Mouse (Mus musculus) forebrain, embryonic 10.5 days (tissue): Measurements from ENCODE around the gene Sla2. TPM values are rescaled to one million over a fixed set of nuclear protein-coding genes. Genes with fewer than 3 reads are reported as not detected.
"Not testable (repeated sequence)": the region's sequence is repeated elsewhere in the genome, so short reads cannot be mapped to it uniquely, and the experiment has no call there.

Source experiments
- DNase-seq: peaks from one replicate; pipeline ENCODE4 v3.0.0-alpha.2; 2017; ENCODE audit warnings: low spot score; ENCODE audit errors: extremely low spot score
- H3K27ac ChIP-seq: fragments of 300-500 bp; sonication (generic); 2 replicates; pipeline ENCODE4 v1.5.1; 2016; ENCODE audit warnings: mild to moderate bottlenecking
- H3K27me3 ChIP-seq: fragments of 300-500 bp; sonication (generic); 2 replicates; pipeline ENCODE4 v1.6.1; 2016; ENCODE audit warnings: mild to moderate bottlenecking; ENCODE audit not compliant: poor library complexity, severe bottlenecking
- H3K36me3 ChIP-seq: fragments of 300-500 bp; sonication (generic); replicated peaks from 2 replicates; pipeline ENCODE4 v1.6.1; 2016; ENCODE audit warnings: mild to moderate bottlenecking, moderate library complexity
- H3K4me1 ChIP-seq: fragments of 300-500 bp; sonication (generic); 2 replicates; pipeline ENCODE4 v1.6.1; 2016
- H3K4me3 ChIP-seq: fragments of 300-500 bp; sonication (generic); 2 replicates; pipeline ENCODE4 v1.5.1; 2016; ENCODE audit warnings: mild to moderate bottlenecking, moderate library complexity
- H3K9me3 ChIP-seq: fragments of 300-500 bp; sonication (generic); 2 replicates; pipeline ENCODE4 v1.6.1; 2016; ENCODE audit warnings: mild to moderate bottlenecking, moderate library complexity
- WGBS: fragments of 180-500 bp; shearing (Covaris S2); methylation state at CpG from one replicate; pipeline ENCODE4 v1.1.7; 2016; 5-methylcytosine and 5-hydroxymethylcytosine counted together
- polyA plus RNA-seq: library from polyadenylated mRNA; unstranded; fragments of >200 nt; fragmentation: Nextera tagmentation; extraction: Ambion mirVana; gene quantifications from 2 replicates; pipeline ENCODE4 v1.2.1, GENCODE M21; 2016

Gene Sla2
- 0.60 and 0.94 TPM in 2 replicates for polyA plus RNA-seq

DNA sequence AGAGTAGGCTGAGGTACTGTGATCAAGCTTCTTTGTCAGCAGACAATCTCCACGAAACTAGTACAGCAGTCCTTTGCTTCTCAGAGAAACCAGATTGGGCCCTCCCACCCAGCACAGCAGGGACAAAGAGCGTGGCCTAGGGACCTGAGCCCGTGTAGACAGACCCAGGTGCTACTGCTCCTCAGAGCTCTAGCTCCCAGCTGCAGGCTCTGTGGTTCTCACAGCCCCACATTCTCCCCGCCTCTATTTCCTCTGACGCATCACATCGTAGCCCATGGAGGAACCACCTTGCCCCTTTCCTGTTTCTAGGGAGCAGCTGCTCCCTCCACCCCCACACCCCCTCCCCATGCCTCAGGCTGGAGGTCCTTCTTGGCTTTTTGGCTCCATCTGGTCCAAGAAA is at the start of gene Sla2:
Sla2 (minus strand) TSS at position 176 of the 400 bp plus-strand sequence.
- DNase-seq: no peak
- 68% methylated on average over 6 of the region's 6 CpGs for WGBS
- H3K36me3 ChIP-seq: no peaks in the 10 kb centered on the region

DNA sequence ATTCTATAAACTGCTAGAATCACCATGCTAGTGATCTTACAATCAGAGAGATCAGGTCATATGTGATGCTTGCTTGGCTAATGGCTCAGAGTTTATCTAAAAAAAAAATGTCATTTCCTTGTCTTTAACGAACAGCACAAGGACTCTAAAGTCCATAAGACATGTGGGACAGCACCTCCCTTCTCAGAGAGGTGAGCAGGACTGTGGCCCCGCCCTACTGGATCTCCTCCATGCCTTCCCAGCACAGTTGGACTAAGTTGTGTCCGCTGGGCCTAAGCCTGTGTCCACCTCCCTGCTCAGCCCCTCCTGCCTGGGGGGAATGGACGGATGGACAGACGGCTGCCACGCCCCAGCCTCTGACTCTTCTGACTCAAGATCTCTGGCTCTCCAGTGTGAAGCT is 48.0 kb upstream of the Sla2 start:
- Histone ChIP-seq H3K27me3 (no peaks in the 10 kb centered on the region), H3K27ac (no peak overlapping the region), H3K9me3 (no peaks in the 10 kb centered on the region), H3K36me3 (peaks cover 11% of the 10 kb centered on the region), H3K4me3 (no peak overlapping the region), H3K4me1 (no peaks in the 10 kb centered on the region)
- 85% methylated on average over 6 of the region's 6 CpGs for WGBS
- no peak for DNase-seq

More for the DNA sequence above, at the start of gene Sla2:
- Histone ChIP-seq H3K4me3 (no peak within 1 kb of the TSS), H3K4me1 (peaks cover 1% of the 10 kb centered on the region; the same call in 1 of the 2 replicates), H3K27me3 (no peaks in the 10 kb centered on the region), H3K27ac (no peak within 1 kb of the TSS), H3K9me3 (no peaks in the 10 kb centered on the region)

DNA sequence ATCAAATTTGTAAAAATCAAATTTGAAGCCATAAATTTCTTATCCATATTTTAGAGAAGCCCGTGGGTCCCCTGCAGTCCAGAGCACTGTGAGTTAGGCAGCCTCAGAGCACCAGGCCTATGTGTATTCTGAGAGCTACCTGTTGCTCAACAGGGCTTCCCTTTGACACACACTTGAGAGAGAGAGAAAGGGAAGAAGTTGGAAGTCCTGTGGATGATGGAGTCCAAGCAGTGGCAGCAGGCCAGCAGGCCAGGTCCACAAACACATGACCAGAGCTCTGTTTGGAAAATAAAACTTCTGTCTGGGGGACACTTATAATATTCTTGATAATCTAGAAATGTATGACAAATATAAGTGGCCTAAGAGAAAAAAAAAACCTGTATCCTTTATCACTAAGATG is 46.4 kb upstream of the Sla2 start:
- Histone ChIP-seq H3K27me3 (no peaks in the 10 kb centered on the region), H3K36me3 (peaks cover 14% of the 10 kb centered on the region), H3K4me3 (no peak overlapping the region), H3K9me3 (no peaks in the 10 kb centered on the region), H3K4me1 (no peaks in the 10 kb centered on the region), H3K27ac (no peak overlapping the region)
- DNase-seq: no peak
- 85% methylated on average over 1 of the region's 1 CpGs for WGBS

DNA sequence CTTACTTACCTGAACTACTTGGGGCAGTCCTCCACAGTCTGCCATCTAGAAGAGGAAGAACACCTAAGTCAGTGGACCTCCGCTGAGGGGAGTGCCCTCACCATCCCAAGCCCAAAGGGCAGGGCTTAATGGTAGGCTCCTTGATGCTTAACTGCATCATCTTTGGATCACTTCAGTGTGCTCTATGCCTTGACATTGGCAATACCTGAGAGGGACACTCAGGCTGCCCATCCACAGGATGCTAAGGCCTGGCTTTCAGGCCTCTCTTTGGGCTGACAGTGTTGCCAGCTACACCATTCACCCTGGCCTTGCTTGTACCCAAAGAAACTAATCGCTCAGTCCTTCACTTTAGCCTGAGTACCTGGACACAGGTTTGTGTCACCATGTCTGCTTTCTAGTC is 44.4 kb upstream of the Sla2 start:
- no peak overlapping the region for H3K4me3 ChIP-seq
- H3K9me3 ChIP-seq: no peaks in the 10 kb centered on the region
- no peak overlapping the region for H3K27ac ChIP-seq
- H3K36me3 ChIP-seq: peaks cover 12% of the 10 kb centered on the region; the same call in 1 of the 2 replicates
- DNase-seq: no peak
- no peaks in the 10 kb centered on the region for H3K27me3 ChIP-seq
- H3K4me1 ChIP-seq: 0 out of 2 replicates have a peak, but pooled peaks cover 1% of the 10 kb centered on the region
- WGBS: 95% methylated on average over 2 of the region's 2 CpGs

DNA sequence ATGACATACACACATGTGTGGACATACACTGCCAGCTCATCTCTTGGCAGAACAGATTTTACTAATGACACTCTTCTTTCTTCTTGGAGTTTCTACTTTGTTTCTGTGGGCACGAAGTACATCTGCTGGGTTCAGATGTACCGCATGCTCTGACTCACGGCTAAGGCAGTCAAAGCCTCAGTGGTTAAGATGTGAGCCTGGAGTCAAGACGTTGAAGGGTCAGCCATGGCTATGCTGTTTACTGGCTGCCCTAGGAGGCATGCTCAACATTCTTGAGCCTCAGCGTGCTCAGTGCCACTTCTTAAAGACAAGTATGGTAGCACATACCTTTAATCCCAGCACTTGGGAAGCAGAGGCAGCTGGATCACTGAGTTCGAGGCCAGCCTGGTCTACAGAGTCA is 43.6 kb upstream of the Sla2 start:
- H3K4me1 ChIP-seq: 0 out of 2 replicates have a peak, but pooled peaks cover 6% of the 10 kb centered on the region
- DNase-seq: no peak
- no peaks in the 10 kb centered on the region for H3K9me3 ChIP-seq
- H3K36me3 ChIP-seq: peaks cover 10% of the 10 kb centered on the region; the same call in 1 of the 2 replicates
- 92% methylated on average over 6 of the region's 6 CpGs for WGBS
- no peak overlapping the region for H3K4me3 ChIP-seq
- no peaks in the 10 kb centered on the region for H3K27me3 ChIP-seq
- no peak overlapping the region for H3K27ac ChIP-seq

DNA sequence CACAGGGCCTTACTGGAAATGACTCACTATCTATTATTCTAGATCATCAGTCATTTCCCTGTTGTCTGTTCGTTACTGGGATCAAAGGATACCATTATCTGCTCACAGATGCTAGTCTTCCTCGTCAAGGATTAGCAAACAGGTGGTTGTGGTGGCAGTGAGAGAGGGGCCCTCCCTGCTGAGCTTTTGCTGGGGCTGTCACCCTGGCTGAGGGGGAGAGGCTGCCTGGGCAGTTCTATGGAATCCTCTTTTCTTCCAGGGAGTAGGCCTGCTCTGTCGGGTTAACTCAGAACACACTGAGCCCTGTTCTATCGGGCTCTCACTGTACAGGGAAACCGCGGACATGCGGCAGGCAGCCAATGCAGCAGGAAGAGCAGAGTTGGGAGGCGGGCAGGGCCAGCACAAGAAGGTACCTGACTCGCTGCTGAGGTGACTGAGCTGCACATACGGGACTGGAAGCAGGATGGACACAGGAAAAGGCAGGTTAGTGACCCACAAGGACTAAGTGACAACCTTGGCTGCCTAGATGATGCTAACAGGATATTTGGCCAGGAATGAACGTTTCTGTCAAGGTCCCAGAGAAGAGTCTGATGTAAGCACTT is 42.6 kb upstream of the Sla2 start:
- H3K27ac ChIP-seq: no peak overlapping the region
- no peaks in the 10 kb centered on the region for H3K9me3 ChIP-seq
- H3K27me3 ChIP-seq: no peaks in the 10 kb centered on the region
- peaks cover 7% of the 10 kb centered on the region; the same call in 1 of the 2 replicates for H3K36me3 ChIP-seq
- 0 out of 2 replicates have a peak, but pooled peaks cover 6% of the 10 kb centered on the region for H3K4me1 ChIP-seq
- no peak overlapping the region for H3K4me3 ChIP-seq
- WGBS: 65% methylated on average over 11 of the region's 11 CpGs
- no peak for DNase-seq

DNA sequence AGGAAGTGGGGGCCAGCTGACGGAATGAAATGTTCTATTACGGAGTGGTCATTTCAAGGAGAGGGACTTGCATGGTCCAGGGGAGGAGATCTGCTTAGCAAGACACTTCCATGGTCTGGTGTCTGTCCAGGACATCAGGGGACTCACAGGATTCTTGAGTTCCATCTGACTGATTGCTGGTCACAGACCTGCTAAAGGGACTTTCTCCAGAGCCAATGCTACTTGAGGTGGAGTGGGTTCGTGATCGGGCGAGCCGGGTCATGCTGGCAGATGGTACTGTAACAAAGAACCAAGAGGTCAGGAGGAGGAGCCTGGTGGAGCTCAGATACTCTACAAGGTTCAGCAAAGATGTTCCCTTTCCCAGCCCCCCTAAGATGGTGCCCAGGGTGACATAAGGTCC is 41.6 kb upstream of the Sla2 start:
- Histone ChIP-seq H3K4me3 (no peak overlapping the region), H3K9me3 (no peaks in the 10 kb centered on the region), H3K27ac (no peak overlapping the region), H3K4me1 (0 out of 2 replicates have a peak, but pooled peaks cover 6% of the 10 kb centered on the region), H3K36me3 (peaks cover 7% of the 10 kb centered on the region; the same call in 1 of the 2 replicates), H3K27me3 (no peaks in the 10 kb centered on the region)
- 94% methylated on average over 6 of the region's 6 CpGs for WGBS
- DNase-seq: no peak

DNA sequence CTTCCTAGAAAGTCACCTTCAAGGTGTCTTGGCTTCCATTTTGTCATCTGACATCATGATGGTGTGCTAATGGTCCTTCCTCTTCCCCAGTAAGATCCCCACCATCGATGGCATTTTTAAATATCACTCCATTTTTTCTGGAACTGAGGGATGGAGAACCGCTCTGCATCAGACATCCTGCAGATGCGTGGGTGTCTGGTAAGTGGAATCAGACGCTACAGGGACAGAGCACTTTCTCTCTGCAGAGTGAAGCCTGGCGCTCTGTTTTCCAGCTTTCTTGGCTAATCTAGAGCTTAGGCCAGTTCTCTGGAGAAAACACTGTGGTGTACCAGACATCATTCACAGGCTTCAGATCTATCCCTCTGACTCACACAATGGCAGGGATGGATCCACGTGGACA is 40.7 kb upstream of the Sla2 start:
- Histone ChIP-seq H3K36me3 (peaks cover 7% of the 10 kb centered on the region; the same call in 1 of the 2 replicates), H3K27ac (no peak overlapping the region), H3K4me1 (0 out of 2 replicates have a peak, but pooled peaks cover 6% of the 10 kb centered on the region), H3K9me3 (no peaks in the 10 kb centered on the region), H3K27me3 (no peaks in the 10 kb centered on the region), H3K4me3 (no peak overlapping the region)
- DNase-seq: no peak
- WGBS: 92% methylated on average over 6 of the region's 6 CpGs

DNA sequence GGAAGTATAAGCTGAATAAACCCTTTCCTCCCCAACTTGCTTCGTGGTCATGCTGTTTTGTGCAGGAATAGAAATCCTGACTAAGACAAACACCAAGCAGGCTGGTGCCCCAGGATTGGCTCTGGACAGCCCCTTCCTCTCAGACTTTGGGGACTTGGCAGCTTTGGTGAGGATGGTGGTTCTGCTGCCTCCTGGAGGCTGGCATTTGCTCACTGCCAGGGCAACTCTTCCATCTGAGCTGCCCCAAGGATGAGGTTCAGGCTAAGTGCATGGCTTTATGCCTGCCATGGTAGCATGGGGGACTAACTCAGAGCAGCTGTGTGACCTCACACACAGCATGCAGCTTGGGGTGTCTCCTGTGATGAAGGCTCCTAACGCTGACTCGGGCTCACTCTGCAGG is 38.6 kb upstream of the Sla2 start:
- H3K9me3 ChIP-seq, H3K36me3 ChIP-seq, H3K27me3 ChIP-seq, H3K27ac ChIP-seq, DNase-seq, H3K4me3 ChIP-seq, H3K4me1 ChIP-seq: not testable (repeated sequence)
- 86% methylated on average over 3 of the region's 3 CpGs for WGBS

DNA sequence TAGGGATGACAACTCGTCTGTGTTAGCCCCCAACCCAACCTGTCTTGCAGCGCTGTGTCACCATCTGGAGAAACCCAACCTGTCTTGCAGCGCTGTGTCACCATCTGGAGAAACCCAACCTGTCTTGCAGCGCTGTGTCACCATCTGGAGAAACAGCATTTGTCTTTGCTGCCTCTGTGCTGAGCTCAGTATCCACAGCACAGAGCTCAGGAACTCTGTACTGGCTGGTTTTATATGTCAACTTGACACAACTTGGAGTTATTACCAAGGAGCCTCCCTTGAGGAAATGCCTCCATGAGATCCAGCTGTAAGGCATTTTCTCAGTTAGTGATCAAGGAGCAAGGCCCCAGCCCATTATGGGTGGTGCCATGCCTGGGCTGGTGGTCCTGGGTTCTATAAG is 38.1 kb upstream of the Sla2 start:
- 94% methylated on average over 4 of the region's 4 CpGs for WGBS
- H3K4me1 ChIP-seq, H3K27me3 ChIP-seq, H3K9me3 ChIP-seq, H3K4me3 ChIP-seq, DNase-seq, H3K36me3 ChIP-seq, H3K27ac ChIP-seq: not testable (repeated sequence)

DNA sequence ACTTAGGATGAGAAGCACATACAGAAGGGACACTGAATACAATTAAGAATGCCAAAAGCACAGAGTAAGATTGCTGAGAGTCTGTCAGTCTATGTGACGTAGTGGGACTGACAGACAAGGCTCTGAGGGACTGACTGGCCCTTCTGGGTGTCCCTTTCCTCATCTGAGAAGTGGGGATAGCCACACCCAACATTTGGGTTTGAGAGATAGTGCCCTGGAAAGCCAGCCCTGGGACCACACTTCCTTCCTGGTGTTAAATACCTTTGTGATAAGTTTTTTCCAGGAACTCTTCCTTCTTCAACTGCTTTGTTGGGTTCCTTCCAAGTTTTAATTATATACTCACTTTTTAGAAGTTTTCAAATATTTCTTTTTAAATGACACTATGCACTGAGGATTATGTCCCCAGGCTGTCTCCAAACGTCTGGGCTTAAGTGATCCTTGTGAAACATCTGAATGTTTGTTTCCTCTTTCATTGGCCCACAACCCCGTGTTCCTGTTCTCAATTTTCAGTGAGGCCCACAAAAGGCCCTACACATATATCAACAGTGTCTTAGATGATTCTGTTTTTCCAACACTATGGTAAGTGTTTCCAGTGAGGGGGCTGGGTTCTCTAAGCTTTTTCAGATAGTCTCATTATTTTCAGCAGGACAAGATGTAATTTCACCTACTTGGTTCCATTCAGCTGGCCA is 37.4 kb upstream of the Sla2 start:
- Histone ChIP-seq H3K27me3 (no peaks in the 10 kb centered on the region), H3K4me1 (0 out of 2 replicates have a peak, but pooled peaks cover 6% of the 10 kb centered on the region), H3K36me3 (peaks cover 4% of the 10 kb centered on the region; the same call in 1 of the 2 replicates), H3K9me3 (no peaks in the 10 kb centered on the region), H3K4me3 (no peak overlapping the region), H3K27ac (no peak overlapping the region)
- WGBS: 66% methylated on average over 3 of the region's 3 CpGs
- no peak for DNase-seq

DNA sequence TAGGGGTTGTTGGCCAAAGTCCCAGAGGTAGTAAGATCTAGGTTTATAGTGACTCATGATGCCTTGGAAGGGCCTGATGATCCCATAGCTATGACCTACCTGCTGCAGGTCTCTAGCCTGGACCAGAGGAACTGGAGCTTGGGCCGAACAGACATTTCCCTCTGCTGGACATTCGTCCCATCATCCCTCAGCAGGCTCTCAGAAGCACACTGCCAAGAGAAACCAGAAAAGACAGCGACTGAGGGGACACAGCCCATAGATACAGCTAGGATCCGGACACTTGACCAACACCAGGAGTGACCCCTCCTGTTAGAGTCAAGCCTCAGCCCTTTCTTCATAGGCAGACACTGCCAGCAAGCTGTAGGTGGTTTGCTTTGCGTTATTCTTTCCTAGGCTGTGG is 36.1 kb upstream of the Sla2 start:
- WGBS: 85% methylated on average over 5 of the region's 5 CpGs
- H3K4me3 ChIP-seq: no peak overlapping the region
- DNase-seq: no peak
- no peak overlapping the region for H3K27ac ChIP-seq
- H3K36me3 ChIP-seq: no peaks in the 10 kb centered on the region
- H3K9me3 ChIP-seq: no peaks in the 10 kb centered on the region
- H3K4me1 ChIP-seq: 0 out of 2 replicates have a peak, but pooled peaks cover 6% of the 10 kb centered on the region
- H3K27me3 ChIP-seq: no peaks in the 10 kb centered on the region

DNA sequence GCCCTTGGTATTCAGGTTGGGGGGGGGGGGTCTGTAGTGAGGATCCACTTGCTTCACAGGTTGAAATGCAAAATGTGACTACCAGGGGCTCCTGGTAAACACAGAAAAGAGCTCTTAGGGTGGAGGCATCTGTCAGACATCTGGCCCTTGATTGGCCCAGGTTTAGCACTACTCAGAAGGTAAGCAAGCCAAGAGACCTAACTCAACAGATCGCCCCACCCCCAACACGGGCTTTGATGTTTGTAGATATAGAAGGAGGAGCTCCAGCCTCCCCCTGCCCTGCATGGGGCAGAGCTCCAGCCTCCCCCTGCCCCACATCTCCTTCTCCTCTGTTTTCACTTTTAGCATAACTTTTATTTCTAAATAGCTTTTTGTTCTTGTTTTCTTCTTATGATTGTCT is 32.8 kb upstream of the Sla2 start:
- H3K4me3 ChIP-seq: no peak overlapping the region
- H3K9me3 ChIP-seq: no peaks in the 10 kb centered on the region
- H3K36me3 ChIP-seq: no peaks in the 10 kb centered on the region
- H3K27ac ChIP-seq: no peak overlapping the region
- no peaks in the 10 kb centered on the region for H3K27me3 ChIP-seq
- no peak for DNase-seq
- WGBS: 85% methylated on average over 2 of the region's 2 CpGs
- no peaks in the 10 kb centered on the region for H3K4me1 ChIP-seq
